Mouse (Mus musculus) heart, adult 11 months (tissue): ENCODE data around the gene Mrps24.
A peak's percentile ranks its signal among the peaks of the same experiment; 100 is the strongest.

Experiments used
- DNase-seq: peaks from one replicate; pipeline ENCODE4 v3.0.0; 2022

Mrps24 gene

DNA sequence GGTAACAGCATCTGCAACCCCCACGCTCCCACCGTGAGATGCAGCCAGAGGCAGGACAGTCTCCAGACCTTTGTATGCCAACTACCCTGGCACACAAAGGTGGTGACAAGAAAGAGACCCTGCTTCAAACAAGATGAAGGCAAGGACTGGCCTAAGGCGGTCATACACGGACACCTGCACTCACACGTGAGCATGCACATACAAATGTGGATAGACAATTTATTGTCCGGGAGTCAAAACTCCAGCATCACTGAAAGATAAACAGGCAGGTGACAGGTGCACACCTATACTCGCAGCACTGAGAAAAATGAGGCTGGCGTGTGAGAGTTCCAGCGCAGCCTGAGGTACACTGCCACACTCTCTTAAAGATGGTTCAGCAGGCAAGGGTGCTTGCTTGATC is 9.5 kb downstream of the Mrps24 start:
- DNase-seq: peak; percentile 72

DNA sequence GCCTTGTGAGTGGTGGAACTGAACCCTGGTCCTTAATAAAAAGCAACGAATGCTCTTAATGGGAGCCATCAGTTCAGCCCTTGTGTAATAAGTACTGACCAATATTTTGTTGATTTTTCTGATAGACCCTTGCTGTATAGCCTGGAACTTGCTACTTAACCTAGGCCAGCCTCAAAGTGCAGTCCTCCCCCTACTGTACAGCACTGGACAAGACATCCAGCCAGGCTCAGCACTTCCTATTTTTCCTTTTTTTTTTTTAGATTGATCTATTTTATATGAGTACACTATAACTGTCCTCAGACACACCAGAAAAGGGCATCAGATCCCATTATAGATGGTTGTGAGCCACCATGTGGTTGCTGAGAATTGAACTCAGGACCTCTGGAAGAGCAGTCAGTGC is 12.1 kb downstream of the Mrps24 start:
- DNase-seq: no peak

DNA sequence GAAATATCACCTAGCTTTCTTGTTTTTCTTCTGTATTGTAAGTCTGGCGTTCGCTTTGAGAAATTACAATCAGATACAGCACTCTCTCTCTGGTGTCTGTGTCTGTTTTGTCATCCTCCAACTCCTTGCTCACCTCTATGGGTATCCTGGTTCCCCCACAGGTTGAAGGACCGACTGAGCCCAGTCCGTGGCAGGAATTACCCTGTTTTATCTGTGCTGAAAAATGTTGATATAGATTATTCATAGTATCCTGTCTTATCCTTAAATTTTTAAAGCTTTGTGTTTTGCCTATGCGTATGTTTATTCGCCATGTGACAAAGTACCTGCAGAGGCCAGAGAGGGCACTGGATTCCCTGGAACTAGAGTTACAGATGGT is 12.5 kb downstream of the Mrps24 start:
- peak; percentile 30 for DNase-seq

DNA sequence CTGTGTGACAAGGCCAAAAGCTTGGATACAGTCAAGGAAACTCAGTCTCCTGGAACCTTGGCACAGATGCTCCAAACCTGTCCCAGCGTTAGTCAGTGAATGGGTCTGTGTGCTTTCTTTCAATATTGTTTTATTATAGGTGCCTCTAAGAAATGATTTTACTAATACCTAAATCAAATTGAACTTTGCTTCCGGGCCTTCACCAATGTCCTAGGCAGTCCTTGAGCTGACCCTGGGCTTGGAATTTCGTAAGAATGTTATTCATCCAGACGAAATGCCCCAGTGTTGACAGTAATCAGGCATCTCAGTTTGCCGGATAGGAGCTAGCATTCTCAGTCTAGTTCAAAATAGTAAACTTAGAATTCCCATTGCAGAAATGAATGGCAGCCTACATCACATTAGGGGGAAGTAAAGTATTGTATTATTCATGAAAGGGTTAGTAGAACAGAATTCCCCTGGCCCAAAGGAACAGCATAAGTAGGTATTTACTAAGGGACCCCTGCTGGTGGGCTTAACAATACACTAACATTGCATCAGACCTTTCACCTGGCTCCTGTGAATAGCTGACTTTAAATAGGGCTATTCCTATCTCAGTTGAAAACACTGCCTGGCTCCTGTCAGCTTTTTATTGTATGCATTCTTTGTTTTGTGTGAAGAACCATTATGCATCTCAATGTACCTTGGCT is 13.1 kb downstream of the Mrps24 start:
- peak; percentile 53 for DNase-seq

DNA sequence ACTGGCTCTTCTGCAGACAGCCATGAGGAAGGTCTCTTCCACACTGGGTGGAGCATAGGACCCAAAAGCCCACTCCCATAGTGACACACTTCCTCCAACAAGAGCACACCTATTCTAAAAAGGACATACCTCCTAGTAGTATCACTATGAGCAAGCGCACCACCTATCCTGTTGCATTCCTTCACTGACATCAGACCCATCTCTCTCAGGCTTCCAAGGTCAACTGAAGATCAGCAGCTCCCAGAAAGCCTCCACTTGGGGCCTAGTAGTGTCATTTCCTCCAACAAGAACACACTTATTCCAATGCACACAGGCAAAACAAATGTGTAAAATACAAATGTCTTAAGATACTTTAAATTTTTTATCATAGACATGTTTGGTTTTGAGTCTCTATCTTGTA is 13.7 kb downstream of the Mrps24 start:
- DNase-seq: no peak

DNA sequence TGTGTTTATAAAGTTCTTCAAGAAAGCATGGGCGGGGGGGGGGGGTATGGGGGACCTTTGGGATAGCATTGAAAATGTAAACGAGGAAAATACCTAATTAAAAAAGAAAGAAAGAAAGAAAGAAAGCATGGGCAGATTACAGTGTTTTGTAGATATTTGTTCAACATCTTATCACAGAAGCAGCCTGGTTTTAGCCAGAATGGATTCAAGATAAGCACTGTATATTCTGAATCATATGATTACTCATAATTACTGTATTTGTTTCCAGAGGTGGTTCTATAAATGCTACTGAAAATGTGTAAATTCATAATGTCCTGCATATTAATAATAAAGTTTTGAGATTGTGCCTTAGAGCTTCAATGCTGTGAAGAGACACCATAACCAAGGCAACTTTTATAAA is 14.2 kb downstream of the Mrps24 start:
- no peak for DNase-seq

DNA sequence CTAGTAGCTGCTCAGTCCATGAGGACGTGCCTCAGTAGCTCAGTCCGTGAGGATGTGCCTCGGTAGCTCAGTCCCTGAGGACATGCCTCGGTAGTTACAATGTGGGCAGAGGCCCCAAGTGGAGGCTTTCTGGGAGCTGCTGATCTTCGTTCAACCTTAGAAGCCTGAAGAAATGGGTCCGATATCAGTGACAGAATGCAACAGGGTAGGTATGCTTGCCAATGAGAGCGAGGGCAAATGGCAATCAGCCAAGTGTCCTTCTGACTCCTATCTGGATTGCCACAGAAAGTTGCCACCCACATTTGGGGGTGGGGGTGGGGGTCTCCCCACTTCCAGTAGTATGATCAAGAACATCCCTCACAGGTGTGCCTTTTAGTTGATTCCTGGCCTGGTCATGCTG is 14.7 kb downstream of the Mrps24 start:
- DNase-seq: peak; percentile 80

DNA sequence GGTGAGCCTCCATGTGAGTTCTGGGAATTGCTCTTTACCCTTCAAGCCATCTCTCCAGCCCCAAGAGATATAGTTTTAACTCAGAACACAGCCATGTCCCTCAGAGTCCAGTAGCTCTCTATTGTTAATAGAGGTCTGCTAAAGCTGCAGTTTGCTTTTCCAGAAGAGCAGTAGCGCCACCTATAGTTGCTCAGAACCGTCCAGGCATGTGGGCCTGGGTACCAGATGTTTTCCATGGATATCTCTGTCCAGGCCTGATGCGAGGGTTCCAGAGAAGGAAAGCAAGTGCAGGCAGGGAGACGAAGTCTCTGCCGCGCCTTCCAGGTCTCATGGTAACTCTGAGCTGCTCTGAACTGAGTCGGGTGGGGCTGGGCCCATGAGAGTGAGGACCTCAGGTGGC is 23.7 kb downstream of the Mrps24 start:
- peak; percentile 88 for DNase-seq

DNA sequence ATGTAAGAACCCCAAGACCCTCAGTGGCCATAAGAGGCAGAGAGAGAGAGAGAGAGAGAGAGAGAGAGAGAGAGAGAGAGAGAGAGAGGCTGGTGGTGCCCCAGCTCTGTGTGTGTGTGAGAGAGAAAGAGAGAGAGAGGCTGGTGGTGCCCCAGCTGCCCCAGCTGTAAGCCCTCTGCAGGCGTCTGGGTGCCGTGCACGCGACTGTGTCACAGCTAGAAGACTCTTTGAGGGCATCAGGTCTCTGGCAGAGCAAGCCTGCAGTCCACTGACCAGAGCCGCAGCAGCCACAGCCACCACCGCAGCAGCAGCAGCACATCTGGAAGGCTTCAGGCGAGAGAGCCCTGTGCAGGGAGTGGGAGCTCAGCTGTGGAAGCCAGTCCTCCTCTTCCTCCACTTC is 31.2 kb downstream of the Mrps24 start:
- no peak for DNase-seq

DNA sequence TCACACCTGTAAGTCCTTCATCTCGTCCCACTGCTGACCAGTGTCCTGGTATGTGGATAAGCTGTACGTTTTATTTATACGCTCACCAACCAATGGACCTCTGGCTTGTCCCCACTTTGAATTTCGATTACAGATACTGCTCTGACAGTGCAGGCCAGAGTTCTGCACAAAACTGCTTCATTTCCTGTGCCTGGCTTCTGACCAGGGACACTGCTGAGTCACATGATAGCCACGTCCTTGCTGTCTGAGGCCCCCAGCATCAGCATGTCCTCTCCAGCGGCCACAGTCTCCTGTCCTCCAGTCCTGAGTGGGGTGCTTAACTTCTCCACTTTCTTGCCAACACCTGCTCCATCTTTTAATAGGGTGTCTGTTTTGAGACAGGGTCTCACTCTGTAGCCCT is 32.9 kb downstream of the Mrps24 start:
- DNase-seq: peak; percentile 90
